ENCODE assay signal across 19 mouse cellular contexts in the genomic region with DNA sequence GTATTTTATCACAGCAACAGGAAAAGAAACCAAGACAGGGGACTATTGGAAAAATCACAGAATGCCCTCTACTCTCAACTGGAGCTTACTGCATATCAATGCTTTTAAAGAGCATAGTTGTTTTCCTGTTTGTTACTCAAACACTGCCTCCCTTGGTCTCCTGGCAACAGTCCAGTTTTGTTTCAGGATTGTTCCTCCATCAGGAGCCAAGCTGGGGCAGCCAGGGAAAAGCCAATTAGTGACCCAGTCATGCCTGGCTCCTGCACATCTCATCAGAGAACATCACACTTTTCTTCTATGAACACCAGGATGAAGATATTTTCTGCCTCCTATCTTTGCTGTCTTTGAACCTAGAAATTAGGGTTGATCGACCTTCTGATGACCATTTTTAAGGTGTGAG.
DNase-seq lines count a peak whose midpoint lies in the region; ATAC-seq and TF ChIP-seq lines count a peak whose summit lies in the region.
"Had no signal": no experiment of that assay in that cellular context is flagged by ENCODE, and none has a peak within 500 bp of the region (broad histone marks: within the 10 kb centered on the region; RNA-seq: fewer than 3 reads in every experiment).

No protein-coding gene starts in this region.

- H3K27me3 ChIP-seq in hindbrain, postnatal 0 days (ENCODE audit: insufficient read depth, low read length) = no peaks in the 10 kb centered on the region
- no peaks in the 10 kb centered on the region for H3K27me3 ChIP-seq in hindbrain, embryonic 16.5 days (replicated peaks; ENCODE audit: control insufficient read depth, insufficient read depth, low read length)
- H3K27me3 ChIP-seq in lung, embryonic 14.5 days (ENCODE audit: insufficient read depth, low read length) = no peaks in the 10 kb centered on the region
- H3K27me3 ChIP-seq: forebrain, embryonic 13.5 days; heart, embryonic 12.5 days; hindbrain, embryonic 12.5 days; neural tube, embryonic 12.5 days had no signal

- no peaks in the 10 kb centered on the region for H3K36me3 ChIP-seq in hindbrain, postnatal 0 days (ENCODE audit: insufficient read depth, low read length)
- no peaks in the 10 kb centered on the region for H3K36me3 ChIP-seq in hindbrain, embryonic 16.5 days (ENCODE audit: control insufficient read depth, insufficient read depth, low read length)
- no peaks in the 10 kb centered on the region for H3K36me3 ChIP-seq in lung, embryonic 14.5 days (ENCODE audit: insufficient read depth)
- H3K36me3 ChIP-seq: heart, embryonic 12.5 days; hindbrain, embryonic 12.5 days; midbrain, embryonic 10.5 days; neural tube, embryonic 12.5 days had no signal

- H3K9ac ChIP-seq in hindbrain, postnatal 0 days (replicated peaks; ENCODE audit: low read length) = no peak overlapping the region
- H3K9ac ChIP-seq in hindbrain, embryonic 16.5 days (ENCODE audit: low read depth, low read length) = no peak overlapping the region
- no peak overlapping the region for H3K9ac ChIP-seq in lung, embryonic 14.5 days
- H3K9ac ChIP-seq: forebrain, embryonic 13.5 days; heart, embryonic 12.5 days; hindbrain, embryonic 12.5 days; neural tube, embryonic 12.5 days had no signal

- no peak for ATAC-seq in hindbrain, postnatal 0 days
- ATAC-seq in hindbrain, embryonic 16.5 days = no peak
- ATAC-seq in lung, embryonic 14.5 days (ENCODE audit: insufficient read depth) = no peak
- ATAC-seq: forebrain, embryonic 13.5 days; lung, postnatal 0 days had no signal

- DNase-seq in cerebellum, postnatal 10 days = peak; percentile 42 to 55
- DNase-seq in cerebellum, postnatal 4 days (ENCODE audit: low spot score in 2 of 2) = no peak
- DNase-seq in hindbrain, postnatal 0 days (ENCODE audit: low spot score) = peak; percentile 55
- peak; percentile 9 for DNase-seq in lung, embryonic 14.5 days
- DNase-seq in lung, postnatal 36 days = no peak
- peak; percentile 18 for DNase-seq in retina, embryonic 14.5 days (ENCODE audit: low spot score)
- no peak for DNase-seq in yolk sac, embryonic 10.5 days (ENCODE audit: low spot score)
- DNase-seq: adrenal gland, postnatal 25 days; right cerebral cortex, adult 18-20 months; right cerebral cortex, postnatal 4 days; thymus, postnatal 25 days had no signal

- 73% methylated on average over 1 of the region's 1 CpGs for WGBS in hindbrain, postnatal 0 days
- WGBS in hindbrain, embryonic 16.5 days = 83% methylated on average over 1 of the region's 1 CpGs
- WGBS in lung, embryonic 14.5 days = 60% methylated on average over 1 of the region's 1 CpGs

- TF ChIP-seq CTCF in hindbrain, postnatal 0 days (IDR thresholded peaks at IDR 0.05; ENCODE audit: low read depth) = no peak
- no peak for TF ChIP-seq CTCF in lung, embryonic 14.5 days (IDR thresholded peaks at IDR 0.05; ENCODE audit: low read depth)

- peaks cover 6% of the 10 kb centered on the region for H3K4me1 ChIP-seq in hindbrain, postnatal 0 days (ENCODE audit: insufficient read depth, low read length)
- H3K4me1 ChIP-seq in hindbrain, embryonic 16.5 days (ENCODE audit: control insufficient read depth, insufficient read depth, low read depth, low read length) = peaks cover 3% of the 10 kb centered on the region; the same call in 1 of the 2 replicates
- H3K4me1 ChIP-seq in lung, embryonic 14.5 days (ENCODE audit: insufficient read depth) = no peaks in the 10 kb centered on the region
- H3K4me1 ChIP-seq: heart, embryonic 12.5 days had no signal

- H3K4me2 ChIP-seq in hindbrain, postnatal 0 days (ENCODE audit: low read depth, low read length) = no peak overlapping the region
- no peak overlapping the region for H3K4me2 ChIP-seq in hindbrain, embryonic 16.5 days (ENCODE audit: low read length)
- H3K4me2 ChIP-seq in lung, embryonic 14.5 days = no peak overlapping the region
- H3K4me2 ChIP-seq: forebrain, embryonic 13.5 days; heart, embryonic 12.5 days; hindbrain, embryonic 12.5 days; neural tube, embryonic 12.5 days had no signal

- no peak overlapping the region for H3K27ac ChIP-seq in hindbrain, postnatal 0 days
- H3K27ac ChIP-seq in hindbrain, embryonic 16.5 days (ENCODE audit: low read depth, low read length) = no peak overlapping the region
- no peak overlapping the region for H3K27ac ChIP-seq in lung, embryonic 14.5 days (ENCODE audit: low read depth)
- H3K27ac ChIP-seq: forebrain, embryonic 13.5 days; hindbrain, embryonic 12.5 days; kidney, postnatal 0 days; midbrain, embryonic 10.5 days; neural tube, embryonic 12.5 days had no signal

- no peaks in the 10 kb centered on the region for H3K9me3 ChIP-seq in hindbrain, postnatal 0 days (ENCODE audit: low read length)
- no peaks in the 10 kb centered on the region for H3K9me3 ChIP-seq in hindbrain, embryonic 16.5 days (ENCODE audit: control insufficient read depth, low read length)
- H3K9me3 ChIP-seq in lung, embryonic 14.5 days (ENCODE audit: low read depth, low read length) = no peaks in the 10 kb centered on the region
- H3K9me3 ChIP-seq: forebrain, embryonic 13.5 days; heart, embryonic 12.5 days; hindbrain, embryonic 12.5 days; midbrain, embryonic 10.5 days; neural tube, embryonic 12.5 days had no signal

- H3K4me3 ChIP-seq in hindbrain, postnatal 0 days (ENCODE audit: low read length) = no peak overlapping the region
- no peak overlapping the region for H3K4me3 ChIP-seq in hindbrain, embryonic 16.5 days (ENCODE audit: low read length)
- H3K4me3 ChIP-seq in lung, embryonic 14.5 days (ENCODE audit: low read depth, low read length) = no peak overlapping the region
- H3K4me3 ChIP-seq: forebrain, embryonic 13.5 days; heart, embryonic 12.5 days; hindbrain, embryonic 12.5 days; midbrain, embryonic 10.5 days; neural tube, embryonic 12.5 days had no signal

Comparison
In these comparisons a context has a peak if more than half of its experiments do, and no peak if none do; other contexts are left out.
1. DNase-seq: peak in cerebellum, postnatal 10 days (2 of 2), hindbrain, postnatal 0 days (single experiment), lung, embryonic 14.5 days (single experiment) and retina, embryonic 14.5 days (single experiment); none in cerebellum, postnatal 4 days (0 of 2), lung, postnatal 36 days (single experiment) and yolk sac, embryonic 10.5 days (single experiment).